9 mouse cellular contexts compared by ENCODE assay signal in genomic region chr11:84013105-84013504, GRCm38 (mm10). TPM values are rescaled to one million over a fixed set of nuclear protein-coding genes. Genes with fewer than 3 reads are reported as not detected.
DNase-seq lines count a peak whose midpoint lies in the region; ATAC-seq lines count a peak whose summit lies in the region.
"Had no signal": no experiment of that assay in that cellular context is flagged by ENCODE, and none has a peak within 500 bp of the region (broad histone marks: within the 10 kb centered on the region; RNA-seq: fewer than 3 reads in every experiment).

No protein-coding gene starts in this region.

- H3K9ac ChIP-seq in midbrain, embryonic 13.5 days (replicated peaks): no peak overlapping the region
- no peak overlapping the region for H3K9ac ChIP-seq in midbrain, embryonic 11.5 days (ENCODE audit: low read length)
- H3K9ac ChIP-seq in forebrain, embryonic 14.5 days (ENCODE audit: low read length): peak overlapping the region; percentile 40; the same call in 1 of the 2 replicates
- H3K9ac ChIP-seq in kidney, embryonic 15.5 days: no peak overlapping the region

- peaks cover 56% of the 10 kb centered on the region for H3K4me1 ChIP-seq in midbrain, embryonic 13.5 days (replicated peaks)
- peaks cover 21% of the 10 kb centered on the region for H3K4me1 ChIP-seq in midbrain, embryonic 11.5 days (ENCODE audit: control insufficient read depth, insufficient read depth, low read length)
- H3K4me1 ChIP-seq in forebrain, embryonic 14.5 days (ENCODE audit: control insufficient read depth, insufficient read depth, low read length): peaks cover 26% of the 10 kb centered on the region
- no peaks in the 10 kb centered on the region for H3K4me1 ChIP-seq in kidney, embryonic 15.5 days

- 5% methylated on average over 7 of the region's 7 CpGs for WGBS in midbrain, embryonic 13.5 days
- 11% methylated on average over 7 of the region's 7 CpGs for WGBS in midbrain, embryonic 11.5 days
- 7% methylated on average over 7 of the region's 7 CpGs for WGBS in forebrain, embryonic 14.5 days
- 39% methylated on average over 7 of the region's 7 CpGs for WGBS in kidney, embryonic 15.5 days

- no peaks in the 10 kb centered on the region for H3K9me3 ChIP-seq in midbrain, embryonic 13.5 days
- H3K9me3 ChIP-seq in midbrain, embryonic 11.5 days (ENCODE audit: control insufficient read depth, low read length): no peaks in the 10 kb centered on the region
- no peaks in the 10 kb centered on the region for H3K9me3 ChIP-seq in forebrain, embryonic 14.5 days (replicated peaks; ENCODE audit: control insufficient read depth, low read length)
- no peaks in the 10 kb centered on the region for H3K9me3 ChIP-seq in kidney, embryonic 15.5 days (replicated peaks)
- H3K9me3 ChIP-seq: heart, embryonic 10.5 days had no signal

- no peak overlapping the region for H3K4me3 ChIP-seq in midbrain, embryonic 13.5 days (replicated peaks)
- H3K4me3 ChIP-seq in midbrain, embryonic 11.5 days (ENCODE audit: low read depth, low read length): no peak overlapping the region
- H3K4me3 ChIP-seq in forebrain, embryonic 14.5 days (ENCODE audit: low read depth, low read length): no peak overlapping the region
- no peak overlapping the region for H3K4me3 ChIP-seq in kidney, embryonic 15.5 days (replicated peaks)
- H3K4me3 ChIP-seq: heart, embryonic 10.5 days had no signal

- peaks cover 29% of the 10 kb centered on the region for H3K36me3 ChIP-seq in midbrain, embryonic 13.5 days
- peaks cover 7% of the 10 kb centered on the region; the same call in 1 of the 2 replicates for H3K36me3 ChIP-seq in midbrain, embryonic 11.5 days (ENCODE audit: control insufficient read depth, insufficient read depth, low read length)
- peaks cover 34% of the 10 kb centered on the region for H3K36me3 ChIP-seq in forebrain, embryonic 14.5 days (ENCODE audit: control insufficient read depth, insufficient read depth, low read length)
- H3K36me3 ChIP-seq in kidney, embryonic 15.5 days: peaks cover 37% of the 10 kb centered on the region

- ATAC-seq in midbrain, embryonic 13.5 days: no peak
- ATAC-seq in midbrain, embryonic 11.5 days (ENCODE audit: low FRiP score): no peak
- ATAC-seq in forebrain, embryonic 14.5 days: peak; percentile 85
- ATAC-seq in kidney, embryonic 15.5 days (replicated peaks; ENCODE audit: low FRiP score): no peak

- no peak overlapping the region for H3K4me2 ChIP-seq in midbrain, embryonic 13.5 days (replicated peaks)
- H3K4me2 ChIP-seq in midbrain, embryonic 11.5 days: no peak overlapping the region
- no peak overlapping the region for H3K4me2 ChIP-seq in forebrain, embryonic 14.5 days (ENCODE audit: low read length)
- H3K4me2 ChIP-seq in kidney, embryonic 15.5 days: no peak overlapping the region

- no peaks in the 10 kb centered on the region for H3K27me3 ChIP-seq in midbrain, embryonic 13.5 days
- no peaks in the 10 kb centered on the region for H3K27me3 ChIP-seq in midbrain, embryonic 11.5 days (ENCODE audit: control insufficient read depth, insufficient read depth, low read length)
- H3K27me3 ChIP-seq in forebrain, embryonic 14.5 days (replicated peaks; ENCODE audit: control insufficient read depth, insufficient read depth, low read length): no peaks in the 10 kb centered on the region
- H3K27me3 ChIP-seq in kidney, embryonic 15.5 days: no peaks in the 10 kb centered on the region

- DNase-seq in midbrain, embryonic 11.5 days (ENCODE audit: low spot score, missing footprints): no peak
- peak; percentile 82 for DNase-seq in forebrain, embryonic 14.5 days (ENCODE audit: low spot score)
- peak; percentile 10 for DNase-seq in mesoderm, embryonic 11.5 days (ENCODE audit: low read depth, low spot score)
- no peak for DNase-seq in spleen, postnatal 14 days (ENCODE audit: low spot score in 2 of 2)
- no peak for DNase-seq in lung, postnatal 36 days
- DNase-seq in heart, adult 9 months (ENCODE audit: low spot score in 2 of 2): no peak

- H3K27ac ChIP-seq in midbrain, embryonic 13.5 days: peak overlapping the region; percentile 46; the same call in 1 of the 2 replicates
- no peak overlapping the region for H3K27ac ChIP-seq in midbrain, embryonic 11.5 days (ENCODE audit: low read depth, low read length)
- peak overlapping the region; percentile 91 for H3K27ac ChIP-seq in forebrain, embryonic 14.5 days (ENCODE audit: low read depth, low read length)
- no peak overlapping the region for H3K27ac ChIP-seq in kidney, embryonic 15.5 days
- H3K27ac ChIP-seq: heart, embryonic 10.5 days had no signal

RNA-seq across cellular contexts. Expression of gene Synrg, which starts 48.9 kb away (rescaled TPM):
- 34.2 and 34.4 TPM in 2 replicates for polyA plus RNA-seq in midbrain, embryonic 13.5 days (2015; fragmentation: Nextera tagmentation; extraction: Ambion mirVana)
- polyA plus RNA-seq in midbrain, embryonic 11.5 days (2014; fragmentation: Nextera tagmentation; extraction: Ambion mirVana): 18.8 and 20.0 TPM in 2 replicates
- 24.3 and 28.7 TPM in 2 replicates for polyA plus RNA-seq in forebrain, embryonic 14.5 days (2014; fragmentation: Nextera tagmentation; extraction: Ambion mirVana)
- 10.1 and 10.5 TPM in 2 replicates for polyA plus RNA-seq in kidney, embryonic 15.5 days (2015; fragmentation: Nextera tagmentation; extraction: Ambion mirVana)

RNA-seq across cellular contexts. Expression of gene Dusp14, which starts 56.0 kb away (rescaled TPM):
- 8.2 and 9.1 TPM in 2 replicates for polyA plus RNA-seq in midbrain, embryonic 13.5 days (2015; fragmentation: Nextera tagmentation; extraction: Ambion mirVana)
- 7.2 and 8.8 TPM in 2 replicates for polyA plus RNA-seq in midbrain, embryonic 11.5 days (2014; fragmentation: Nextera tagmentation; extraction: Ambion mirVana)
- polyA plus RNA-seq in forebrain, embryonic 14.5 days (2014; fragmentation: Nextera tagmentation; extraction: Ambion mirVana): 33.3 and 45.7 TPM in 2 replicates
- 30.2 and 32.6 TPM in 2 replicates for polyA plus RNA-seq in kidney, embryonic 15.5 days (2015; fragmentation: Nextera tagmentation; extraction: Ambion mirVana)

Comparison
In these comparisons a context has a peak if more than half of its experiments do, and no peak if none do; other contexts are left out.
1. H3K27ac ChIP-seq: peak in midbrain, embryonic 13.5 days (single experiment) and forebrain, embryonic 14.5 days (single experiment); none in midbrain, embryonic 11.5 days (single experiment) and kidney, embryonic 15.5 days (single experiment).
2. DNase-seq: peak in forebrain, embryonic 14.5 days (single experiment) and mesoderm, embryonic 11.5 days (single experiment); none in midbrain, embryonic 11.5 days (single experiment), spleen, postnatal 14 days (0 of 2), lung, postnatal 36 days (single experiment) and heart, adult 9 months (0 of 2).